Mouse (Mus musculus) testis, adult 2 months (tissue): ENCODE results near the gene Aurka. TPM values are rescaled to one million over a fixed set of nuclear protein-coding genes. Genes with fewer than 3 reads are reported as not detected.

ENCODE experiments used
- H3K27ac ChIP-seq: fragments of 200-500 bp; 2 replicates; pipeline ENCODE4 v1.5.1; 2012; ENCODE audit warnings: low read depth, low read length; ENCODE audit not compliant: control insufficient read depth, insufficient read depth
- H3K27me3 ChIP-seq: fragments of 200-500 bp; 2 replicates; pipeline ENCODE4 v1.6.1; 2012; ENCODE audit warnings: mild to moderate bottlenecking, low read length, moderate library complexity; ENCODE audit not compliant: control insufficient read depth, insufficient read depth
- H3K36me3 ChIP-seq: fragments of 200-500 bp; 2 replicates; pipeline ENCODE4 v1.6.1; 2012; ENCODE audit warnings: mild to moderate bottlenecking, low read length; ENCODE audit not compliant: control insufficient read depth, insufficient read depth
- H3K4me1 ChIP-seq: fragments of 200-500 bp; 2 replicates; pipeline ENCODE4 v1.6.1; 2012; ENCODE audit warnings: low read length; ENCODE audit not compliant: control insufficient read depth, insufficient read depth
- H3K4me3 ChIP-seq: fragments of 200-500 bp; 2 replicates; pipeline ENCODE4 v1.5.1; 2012; ENCODE audit warnings: low read depth, mild to moderate bottlenecking, low read length, moderate library complexity, mixed read lengths; ENCODE audit not compliant: control insufficient read depth
- CTCF ChIP-seq: fragments of 200-500 bp; IDR thresholded peaks from 2 replicates; pipeline ENCODE4 v1.5.1; 2012; ENCODE audit warnings: low read depth, mild to moderate bottlenecking, inconsistent platforms, low read length, moderate library complexity; ENCODE audit not compliant: control insufficient read depth, insufficient read depth, insufficient replicate concordance
- POLR2A ChIP-seq: fragments of 200-500 bp; IDR thresholded peaks from 2 replicates; pipeline ENCODE4 v1.6.1; 2012; ENCODE audit warnings: low read depth, mild to moderate bottlenecking, inconsistent platforms, low read length, moderate library complexity; ENCODE audit not compliant: control insufficient read depth
- polyA plus RNA-seq: library from polyadenylated mRNA; depleted of rRNA; stranded (reverse); fragments of >200 nt; gene quantifications from 2 replicates; pipeline ENCODE4 v1.2.3, GENCODE M21; 2012; rRNA removed

The Aurka gene
- polyA plus RNA-seq, 1 experiment, result 74.5 TPM

- no peak for TF ChIP-seq POLR2A
- no peak for TF ChIP-seq CTCF
- Histone ChIP-seq H3K36me3 (no peaks in the 10 kb centered on the region), H3K4me1 (no peaks in the 10 kb centered on the region), H3K27me3 (no peaks in the 10 kb centered on the region), H3K27ac (no peak overlapping the region), H3K4me3 (no peak overlapping the region)
These were observed 32.0 kb downstream of the Aurka start for GRCm38 (mm10) chr2:172338206-172338942.

GRCm38 (mm10) chr2:172329179-172329578 is 41.2 kb downstream of the Aurka start:
- TF ChIP-seq POLR2A (no peak), CTCF (peak; percentile 81; the same call in 1 of the 2 replicates)
- H3K27ac ChIP-seq, result no peak overlapping the region
- H3K27me3 ChIP-seq, result no peaks in the 10 kb centered on the region
- H3K4me3 ChIP-seq, result no peak overlapping the region
- H3K4me1 ChIP-seq, result no peaks in the 10 kb centered on the region
- no peaks in the 10 kb centered on the region for H3K36me3 ChIP-seq

- no peak overlapping the region for H3K4me3 ChIP-seq
- no peak overlapping the region for H3K27ac ChIP-seq
- TF ChIP-seq CTCF, result no peak
- no peak for TF ChIP-seq POLR2A
These were observed 42.1 kb downstream of the Aurka start for GRCm38 (mm10) chr2:172328248-172328647.

GRCm38 (mm10) chr2:172320878-172321277 is 49.5 kb downstream of the Aurka start:
- Histone ChIP-seq H3K27me3 (no peaks in the 10 kb centered on the region), H3K4me1 (no peaks in the 10 kb centered on the region), H3K4me3 (no peak overlapping the region), H3K27ac (no peak overlapping the region), H3K36me3 (no peaks in the 10 kb centered on the region)
- TF ChIP-seq POLR2A (no peak), CTCF (no peak)

More at GRCm38 (mm10) chr2:172328248-172328647, 42.1 kb downstream of the Aurka start:
- Histone ChIP-seq H3K27me3 (no peaks in the 10 kb centered on the region), H3K4me1 (no peaks in the 10 kb centered on the region), H3K36me3 (no peaks in the 10 kb centered on the region)

GRCm38 (mm10) chr2:172311731-172312130 is 58.6 kb downstream of the Aurka start:
- H3K27ac ChIP-seq, result no peak overlapping the region
- H3K4me3 ChIP-seq, result no peak overlapping the region
- no peaks in the 10 kb centered on the region for H3K36me3 ChIP-seq
- H3K4me1 ChIP-seq, result no peaks in the 10 kb centered on the region
- no peaks in the 10 kb centered on the region for H3K27me3 ChIP-seq
- TF ChIP-seq CTCF (no peak), POLR2A (no peak)

GRCm38 (mm10) chr2:172306544-172306943 is 63.8 kb downstream of the Aurka start:
- H3K4me1 ChIP-seq, result no peaks in the 10 kb centered on the region
- H3K27me3 ChIP-seq, result no peaks in the 10 kb centered on the region
- H3K27ac ChIP-seq, result no peak overlapping the region
- no peak overlapping the region for H3K4me3 ChIP-seq
- TF ChIP-seq POLR2A (no peak), CTCF (no peak)
- H3K36me3 ChIP-seq, result no peaks in the 10 kb centered on the region

Other genes with a start within 250 kb of the Aurka start
- not detected in 2 replicates for gene Mc3r, start 122.0 kb downstream of the Aurka start, polyA plus RNA-seq
- 6.8 and 7.9 TPM in 2 replicates for gene Fam210b, start 25.0 kb downstream of the Aurka start, polyA plus RNA-seq
- gene Cstf1, start 146 bp upstream of the Aurka start, polyA plus RNA-seq, result 158 and 175 TPM in 2 replicates
- 0.26 and 0.31 TPM in 2 replicates for gene Cass4, start 23.3 kb upstream of the Aurka start, polyA plus RNA-seq
- 21.9 and 22.3 TPM in 2 replicates for gene Rtf2, start 70.0 kb upstream of the Aurka start, polyA plus RNA-seq
- 0.07 and 0.11 TPM in 2 replicates for gene Gcnt7, start 88.1 kb upstream of the Aurka start, polyA plus RNA-seq
- 376 and 416 TPM in 2 replicates for gene Fam209, start 102.0 kb upstream of the Aurka start, polyA plus RNA-seq
- gene Tfap2c, start 179.1 kb upstream of the Aurka start, polyA plus RNA-seq, result 0.11 and 0.23 TPM in 2 replicates